Mouse (Mus musculus) MEL (cell line): ENCODE results near the gene Fhl1. TPM values are rescaled to one million over a fixed set of nuclear protein-coding genes. Genes with fewer than 3 reads are reported as not detected.

ENCODE experiments used
- DNase-seq: peaks from one replicate; pipeline ENCODE4 v3.0.0; 2011; ENCODE audit warnings: low read depth, low spot score
- H3K27ac ChIP-seq: 2 replicates; pipeline ENCODE4 v1.5.1; 2012; ENCODE audit warnings: low read depth, mild to moderate bottlenecking, control low read depth, low read length, moderate library complexity; ENCODE audit not compliant: control insufficient read depth
- H3K27me3 ChIP-seq, 2 experiments: fragments of 150-350 bp in 1 of 2; sonication (generic) in 1 of 2; 2 replicates each; pipeline ENCODE4 v1.6.1; 2012; ENCODE audit warnings: low read length in 2 of 2, mild to moderate bottlenecking in 2 of 2, improper control_type of control experiment in 1 of 2, moderate library complexity in 1 of 2; ENCODE audit not compliant: insufficient read depth in 2 of 2, control insufficient read depth in 1 of 2
- H3K36me3 ChIP-seq, 2 experiments: 2 replicates each; pipeline ENCODE4 v1.6.1; 2012 to 2014; ENCODE audit warnings: low read length in 2 of 2, improper control_type of control experiment in 1 of 2, inconsistent platforms in 1 of 2, mild to moderate bottlenecking in 1 of 2; ENCODE audit not compliant: insufficient read depth in 2 of 2, control insufficient read depth in 1 of 2
- H3K4me1 ChIP-seq, 2 experiments: fragments of 150-350 bp in 1 of 2; sonication (generic) in 1 of 2; 2 replicates each; pipeline ENCODE4 v1.6.1; 2012; ENCODE audit warnings: low read length in 2 of 2, improper control_type of control experiment in 1 of 2, mild to moderate bottlenecking in 1 of 2; ENCODE audit not compliant: insufficient read depth in 2 of 2, control insufficient read depth in 1 of 2
- H3K4me3 ChIP-seq, 2 experiments: fragments of 150-350 bp in 1 of 2; sonication (generic) in 1 of 2; 2 replicates each; pipeline ENCODE4 v1.5.1; 2012; ENCODE audit warnings: low read depth in 2 of 2, low read length in 2 of 2, mild to moderate bottlenecking in 2 of 2, moderate library complexity in 2 of 2, control low read depth in 1 of 2, improper control_type of control experiment in 1 of 2; ENCODE audit not compliant: control insufficient read depth in 1 of 2, insufficient read depth in 1 of 2
- H3K79me2 ChIP-seq: 2 replicates; pipeline ENCODE4 v1.6.1; 2012; ENCODE audit warnings: mild to moderate bottlenecking, low read length, moderate library complexity; ENCODE audit not compliant: control insufficient read depth, poor library complexity, insufficient read depth
- H3K9ac ChIP-seq: 2 replicates; pipeline ENCODE4 v1.6.1; 2012; ENCODE audit warnings: low read depth, mild to moderate bottlenecking, control low read depth, low read length, moderate library complexity; ENCODE audit not compliant: control insufficient read depth, poor library complexity, severe bottlenecking
- H3K9me3 ChIP-seq: fragments of 150-350 bp; sonication (generic); replicated peaks from 2 replicates; pipeline ENCODE4 v1.6.1; 2012; ENCODE audit warnings: mild to moderate bottlenecking, low read length, improper control_type of control experiment, moderate library complexity; ENCODE audit not compliant: insufficient read depth
- CHD2 ChIP-seq: IDR thresholded peaks from 2 replicates; pipeline ENCODE4 v1.6.1; 2011; ENCODE audit warnings: low read length, improper control_type of control experiment
- CTCF ChIP-seq, 3 experiments: IDR thresholded peaks in 2 of 3; conservative IDR thresholded peaks in 1 of 3; 2 replicates each; pipeline ENCODE4 v1.5.1; 2011 to 2012; ENCODE audit warnings: low read length in 3 of 3, low read depth in 2 of 3, mild to moderate bottlenecking in 2 of 3, improper control_type of control experiment in 1 of 3, inconsistent platforms in 1 of 3, mixed read lengths in 1 of 3, moderate library complexity in 1 of 3; ENCODE audit not compliant: control insufficient read depth in 1 of 3, insufficient read depth in 1 of 3, poor library complexity in 1 of 3, severe bottlenecking in 1 of 3
- E2F4 ChIP-seq: IDR thresholded peaks from 2 replicates; pipeline ENCODE4 v1.6.1; 2011; ENCODE audit warnings: low read depth, low read length, improper control_type of control experiment, borderline replicate concordance
- ELF1 ChIP-seq: IDR thresholded peaks from 2 replicates; pipeline ENCODE4 v1.6.1; 2014; ENCODE audit warnings: low read depth, mild to moderate bottlenecking, inconsistent platforms, low read length, improper control_type of control experiment, moderate library complexity
- ETS1 ChIP-seq: IDR thresholded peaks from 2 replicates; pipeline ENCODE4 v1.6.1; 2012; ENCODE audit warnings: low read depth, mild to moderate bottlenecking, inconsistent platforms, low read length, improper control_type of control experiment, moderate library complexity
- GATA1 ChIP-seq: IDR thresholded peaks from 2 replicates; pipeline ENCODE4 v1.6.1; 2011; ENCODE audit warnings: low read depth, low read length, improper control_type of control experiment
- KAT2A ChIP-seq: conservative IDR thresholded peaks from 2 replicates; pipeline ENCODE4 v1.6.1; 2012; ENCODE audit warnings: low read depth, low read length, improper control_type of control experiment, inconsistent platforms
- MAFK ChIP-seq: IDR thresholded peaks from 2 replicates; pipeline ENCODE4 v1.6.1; 2011; ENCODE audit warnings: low read depth, mild to moderate bottlenecking, low read length, improper control_type of control experiment, borderline replicate concordance
- MAZ ChIP-seq: IDR thresholded peaks from 2 replicates; pipeline ENCODE4 v1.6.1; 2012; ENCODE audit warnings: low read depth, mild to moderate bottlenecking, inconsistent platforms, low read length, improper control_type of control experiment
- MEF2A ChIP-seq: IDR thresholded peaks from 2 replicates; pipeline ENCODE4 v1.6.1; 2014; ENCODE audit warnings: low read depth, mild to moderate bottlenecking, inconsistent platforms, low read length, improper control_type of control experiment; ENCODE audit not compliant: poor library complexity, insufficient replicate concordance, severe bottlenecking; ENCODE audit errors: extremely low read depth
- MXI1 ChIP-seq: IDR thresholded peaks from 2 replicates; pipeline ENCODE4 v1.6.1; 2011; ENCODE audit warnings: mild to moderate bottlenecking, low read depth, low read length, improper control_type of control experiment
- MYC ChIP-seq: IDR thresholded peaks from 2 replicates; pipeline ENCODE4 v1.6.1; 2011; ENCODE audit warnings: low read depth, mild to moderate bottlenecking, low read length, improper control_type of control experiment, moderate library complexity
- NRF1 ChIP-seq: IDR thresholded peaks from 2 replicates; pipeline ENCODE4 v1.6.1; 2014; ENCODE audit warnings: low read depth, mild to moderate bottlenecking, inconsistent platforms, low read length, improper control_type of control experiment, moderate library complexity; ENCODE audit not compliant: poor library complexity, insufficient read depth, severe bottlenecking
- POLR2A ChIP-seq, 2 experiments: IDR thresholded peaks; 2 replicates each; pipeline ENCODE4 v1.6.1; 2011 to 2012; ENCODE audit warnings: low read length in 2 of 2, mild to moderate bottlenecking in 2 of 2, control low read depth in 1 of 2, improper control_type of control experiment in 1 of 2, low read depth in 1 of 2, moderate library complexity in 1 of 2; ENCODE audit not compliant: control insufficient read depth in 1 of 2, insufficient read depth in 1 of 2, poor library complexity in 1 of 2
- POLR2AphosphoS2 ChIP-seq: IDR thresholded peaks from 2 replicates; pipeline ENCODE4 v1.6.1; 2011; ENCODE audit warnings: low read length, improper control_type of control experiment
- RAD21 ChIP-seq: IDR thresholded peaks from 2 replicates; pipeline ENCODE4 v1.6.1; 2011; ENCODE audit warnings: mild to moderate bottlenecking, low read depth, low read length, improper control_type of control experiment
- RCOR1 ChIP-seq: IDR thresholded peaks from 2 replicates; pipeline ENCODE4 v1.6.1; 2012; ENCODE audit warnings: low read depth, mild to moderate bottlenecking, inconsistent platforms, low read length, improper control_type of control experiment
- SMC3 ChIP-seq: IDR thresholded peaks from 2 replicates; pipeline ENCODE4 v1.6.1; 2011; ENCODE audit warnings: low read depth, low read length, improper control_type of control experiment
- TAL1 ChIP-seq: IDR thresholded peaks from 2 replicates; pipeline ENCODE4 v1.6.1; 2012; ENCODE audit warnings: mild to moderate bottlenecking, inconsistent platforms, low read length, moderate library complexity, mixed read lengths
- TBP ChIP-seq: IDR thresholded peaks from 2 replicates; pipeline ENCODE4 v1.8.0; 2011; ENCODE audit warnings: low read depth, low read length, improper control_type of control experiment
- TCF12 ChIP-seq: IDR thresholded peaks from 2 replicates; pipeline ENCODE4 v1.6.1; 2014; ENCODE audit warnings: low read depth, mild to moderate bottlenecking, inconsistent platforms, low read length, improper control_type of control experiment, moderate library complexity
- USF1 ChIP-seq: IDR thresholded peaks from 2 replicates; pipeline ENCODE4 v1.6.1; 2014; ENCODE audit warnings: low read depth, mild to moderate bottlenecking, inconsistent platforms, low read length, improper control_type of control experiment, moderate library complexity
- USF2 ChIP-seq, 2 experiments: IDR thresholded peaks; 2 replicates each; pipeline ENCODE4 v1.6.1; 2011 to 2012; ENCODE audit warnings: improper control_type of control experiment in 2 of 2, low read length in 2 of 2, borderline replicate concordance in 1 of 2, inconsistent platforms in 1 of 2, low read depth in 1 of 2, mild to moderate bottlenecking in 1 of 2; ENCODE audit not compliant: insufficient read depth in 1 of 2
- ZKSCAN1 ChIP-seq: IDR thresholded peaks from 2 replicates; pipeline ENCODE4 v1.6.1; 2012; ENCODE audit warnings: low read depth, mild to moderate bottlenecking, inconsistent platforms, low read length, improper control_type of control experiment, moderate library complexity
- ZMIZ1 ChIP-seq: IDR thresholded peaks from 2 replicates; pipeline ENCODE4 v1.6.1; 2012; ENCODE audit warnings: low read depth, mild to moderate bottlenecking, inconsistent platforms, low read length, improper control_type of control experiment, moderate library complexity
- polyA plus RNA-seq, 2 experiments: library from polyadenylated mRNA; stranded (reverse) in 1 of 2; unstranded in 1 of 2; fragments of >175 nt in 1 of 2; fragments of >200 nt in 1 of 2; gene quantifications; 2 replicates each; pipeline versions ENCODE4 v1.2.1 to v1.2.4; 2012; ENCODE audit warnings: low replicate concordance in 2 of 2, low read depth in 1 of 2; ENCODE audit not compliant: insufficient read length in 2 of 2, insufficient read depth in 1 of 2, missing spikeins in 1 of 2
- total RNA-seq: library from RNA; depleted of rRNA; stranded (reverse); fragments of 300-350 nt; gene quantifications from 2 replicates; pipeline ENCODE4 v1.2.3, GENCODE M21; 2012

The Fhl1 gene
- total and polyA plus RNA-seq, 3 experiments: not detected

- no peaks in the 10 kb centered on the region; a peak in 1 of 4 replicates for H3K27me3 ChIP-seq
- no peaks in the 10 kb centered on the region for H3K36me3 ChIP-seq
- no peaks in the 10 kb centered on the region for H3K79me2 ChIP-seq
- H3K4me1 ChIP-seq: no peaks in the 10 kb centered on the region
- H3K27ac ChIP-seq: no peak overlapping the region
- TF ChIP-seq NRF1: no peak
- no peak overlapping the region for H3K9ac ChIP-seq
- DNase-seq: peak; percentile 5
- no peaks in the 10 kb centered on the region for H3K9me3 ChIP-seq
- H3K4me3 ChIP-seq: no peak overlapping the region
Measured at GRCm38 (mm10) chrX:56728507-56728906, 3.1 kb upstream of the Fhl1 start.

DNA sequence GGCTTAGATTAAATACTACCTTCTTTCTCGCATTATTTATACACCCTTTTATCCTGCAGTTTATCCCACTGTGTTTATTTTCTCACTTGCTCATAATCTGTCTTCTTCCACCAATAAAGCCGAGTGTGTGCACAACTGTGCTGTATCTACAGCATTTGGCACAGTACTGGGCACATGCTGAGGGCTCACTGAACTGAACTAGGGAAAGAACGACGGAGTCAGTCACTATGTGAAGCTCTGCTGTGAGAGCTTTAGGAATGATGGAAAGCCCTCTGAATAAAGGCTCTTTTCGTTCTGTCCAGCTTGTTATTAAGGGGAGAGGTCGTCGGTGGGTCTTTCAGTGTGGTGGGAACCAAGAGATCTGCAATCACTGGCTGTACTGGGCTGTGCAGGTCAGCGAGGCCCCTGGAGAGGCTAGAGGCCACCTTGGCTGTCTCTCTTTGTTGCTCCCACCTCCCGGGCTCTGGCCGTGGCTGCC lies 720 bp upstream of the Fhl1 start:
- TF ChIP-seq ZMIZ1 (no peak), USF1 (no peak), ETS1 (no peak), MEF2A (no peak), ELF1 (no peak), TAL1 (no peak), RAD21 (no peak), POLR2A (IDR thresholded peaks at IDR 0.05; ENCODE audit: control insufficient read depth in 1 of 2, insufficient read depth in 1 of 2, low read depth in 1 of 2, low read length in 2 of 2, poor library complexity in 1 of 2) (no peak), GATA1 (no peak), MXI1 (no peak), E2F4 (no peak), SMC3 (no peak), RCOR1 (no peak)
- H3K27ac ChIP-seq: no peak overlapping the region
- no peak overlapping the region for H3K4me3 ChIP-seq

DNA sequence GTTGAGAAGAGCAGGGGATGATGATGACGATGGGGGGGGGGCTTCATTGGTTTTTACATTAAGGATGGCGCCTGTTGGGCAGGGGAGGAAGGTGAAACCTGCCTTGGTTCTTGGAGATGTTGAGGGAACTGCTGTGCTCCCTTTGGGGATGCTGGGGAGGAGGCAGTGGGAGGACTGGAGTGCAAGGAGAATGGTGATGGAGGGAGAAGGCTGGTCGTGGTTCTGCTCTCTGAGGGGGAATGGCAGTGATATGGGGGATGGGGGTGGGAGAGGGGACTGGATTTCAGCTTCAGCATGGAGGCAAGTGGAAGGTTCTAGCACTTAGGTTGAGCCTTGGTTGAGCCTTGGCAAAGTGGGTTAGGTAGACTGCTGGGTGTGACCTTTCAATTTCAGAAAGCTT lies 814 bp downstream of the Fhl1 start:
- no peaks in the 10 kb centered on the region; a peak in 1 of 4 replicates for H3K27me3 ChIP-seq
- no peaks in the 10 kb centered on the region for H3K36me3 ChIP-seq
- H3K9me3 ChIP-seq: no peaks in the 10 kb centered on the region
- TF ChIP-seq KAT2A: no peak
- TF ChIP-seq USF1: no peak
- no peak for TF ChIP-seq CTCF (IDR thresholded peaks at IDR 0.05 in 2 of 3, conservative IDR thresholded peaks at IDR 0.05 in 1 of 3; ENCODE audit: control insufficient read depth in 1 of 3, insufficient read depth in 1 of 3, low read depth in 2 of 3, low read length in 3 of 3, poor library complexity in 1 of 3, severe bottlenecking in 1 of 3)
- no peak for TF ChIP-seq ELF1
- no peak for TF ChIP-seq MAFK
- no peak for TF ChIP-seq TCF12
- TF ChIP-seq MEF2A: no peak
- TF ChIP-seq USF2 (IDR thresholded peaks at IDR 0.05; ENCODE audit: borderline replicate concordance in 1 of 2, insufficient read depth in 1 of 2, low read depth in 1 of 2, low read length in 2 of 2): no peak
- no peak for TF ChIP-seq ZKSCAN1
- no peak for TF ChIP-seq TBP
- no peak for TF ChIP-seq POLR2A (IDR thresholded peaks at IDR 0.05; ENCODE audit: control insufficient read depth in 1 of 2, insufficient read depth in 1 of 2, low read depth in 1 of 2, low read length in 2 of 2, poor library complexity in 1 of 2)
- TF ChIP-seq GATA1: no peak
- no peak for TF ChIP-seq CHD2
- no peak for TF ChIP-seq NRF1
- no peak for TF ChIP-seq MAZ
- TF ChIP-seq MYC: no peak
- no peak for TF ChIP-seq POLR2AphosphoS2
- no peak overlapping the region for H3K4me3 ChIP-seq
- no peak overlapping the region for H3K27ac ChIP-seq
- DNase-seq: no peak
- H3K9ac ChIP-seq: no peak overlapping the region
- H3K4me1 ChIP-seq: no peaks in the 10 kb centered on the region
- no peaks in the 10 kb centered on the region for H3K79me2 ChIP-seq

More for the DNA sequence above, 720 bp upstream of the Fhl1 start:
- no peak overlapping the region for H3K9ac ChIP-seq
- H3K79me2 ChIP-seq: no peaks in the 10 kb centered on the region
- H3K4me1 ChIP-seq: no peaks in the 10 kb centered on the region
- H3K9me3 ChIP-seq: no peaks in the 10 kb centered on the region
- H3K27me3 ChIP-seq: no peaks in the 10 kb centered on the region; a peak in 1 of 4 replicates
- no peaks in the 10 kb centered on the region for H3K36me3 ChIP-seq
- DNase-seq: no peak
